Mouse (Mus musculus): ENCODE data around the gene Acer3. TPM values are rescaled to one million over a fixed set of nuclear protein-coding genes. Genes with fewer than 3 reads are reported as not detected.
A peak's percentile ranks its signal among the peaks of the same experiment; 100 is the strongest.
"Not testable (repeated sequence)": the region's sequence is repeated elsewhere in the genome, so short reads cannot be mapped to it uniquely, and the experiment has no call there.

The Acer3 gene
- polyA plus RNA-seq, 1 experiment from 2014 or later: 23.2 TPM

DNA sequence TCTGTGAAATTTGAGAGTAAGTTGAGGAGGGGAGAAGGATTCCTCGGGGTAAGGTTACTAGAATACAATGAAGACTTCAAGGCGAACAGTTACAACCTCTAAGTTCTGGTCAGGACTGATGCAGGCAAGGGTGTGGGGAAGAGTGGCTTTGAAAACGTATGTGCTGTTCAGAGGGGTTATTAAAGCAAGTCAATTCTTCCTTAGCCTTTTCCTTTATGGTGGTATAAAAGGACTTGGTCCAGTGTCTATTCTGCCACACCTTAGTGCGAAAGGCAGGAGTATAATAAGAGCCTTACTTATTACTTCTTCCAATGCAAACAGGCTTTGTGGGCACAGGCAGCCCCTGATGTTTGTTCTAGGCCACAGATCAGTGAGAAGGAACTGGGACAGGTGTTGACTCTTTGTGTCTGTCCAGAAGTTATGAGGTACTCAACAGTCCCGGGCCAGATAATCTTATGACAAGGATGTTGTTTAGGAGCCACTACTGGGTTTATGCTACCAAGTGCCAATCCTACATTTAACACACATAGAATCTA is 119.4 kb downstream of the Acer3 start:
- peaks cover 12% of the 10 kb centered on the region for H3K27me3 ChIP-seq (ENCODE audit: low read depth, poor library complexity, severe bottlenecking)
- 84% methylated on average over 5 of the region's 5 CpGs for WGBS
- H3K4me1 ChIP-seq: no peaks in the 10 kb centered on the region
- no peak overlapping the region for H3K4me3 ChIP-seq
- no peak overlapping the region for H3K27ac ChIP-seq
- DNase-seq (ENCODE audit: low spot score): no peak
- H3K9me3 ChIP-seq (replicated peaks): no peaks in the 10 kb centered on the region
- H3K36me3 ChIP-seq: no peaks in the 10 kb centered on the region

DNA sequence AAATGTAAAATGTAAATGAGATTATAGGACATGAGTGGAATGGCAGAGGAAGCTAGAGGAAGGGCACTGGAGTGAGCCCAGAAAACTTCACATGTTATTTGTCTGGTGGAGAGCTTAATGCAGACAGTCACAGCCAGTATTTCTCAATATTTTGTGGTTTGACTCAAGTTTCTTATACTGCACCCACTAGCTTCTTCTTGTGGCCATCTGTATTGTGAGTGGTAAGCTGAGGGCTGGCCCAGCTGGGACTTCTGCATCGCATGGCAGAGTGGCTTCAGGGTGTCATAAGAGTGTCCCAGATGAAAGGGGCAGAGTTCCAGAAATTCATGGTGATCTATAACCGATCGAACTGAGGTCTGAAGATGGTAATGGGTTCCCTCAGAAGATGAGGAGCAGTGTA is 120.6 kb downstream of the Acer3 start:
- no peaks in the 10 kb centered on the region for H3K36me3 ChIP-seq
- H3K27ac ChIP-seq: no peak overlapping the region
- H3K27me3 ChIP-seq (ENCODE audit: low read depth, poor library complexity, severe bottlenecking): peaks cover 23% of the 10 kb centered on the region
- 89% methylated on average over 3 of the region's 3 CpGs for WGBS
- no peak overlapping the region for H3K4me3 ChIP-seq
- no peaks in the 10 kb centered on the region for H3K9me3 ChIP-seq (replicated peaks)
- DNase-seq (ENCODE audit: low spot score): no peak
- no peaks in the 10 kb centered on the region for H3K4me1 ChIP-seq

DNA sequence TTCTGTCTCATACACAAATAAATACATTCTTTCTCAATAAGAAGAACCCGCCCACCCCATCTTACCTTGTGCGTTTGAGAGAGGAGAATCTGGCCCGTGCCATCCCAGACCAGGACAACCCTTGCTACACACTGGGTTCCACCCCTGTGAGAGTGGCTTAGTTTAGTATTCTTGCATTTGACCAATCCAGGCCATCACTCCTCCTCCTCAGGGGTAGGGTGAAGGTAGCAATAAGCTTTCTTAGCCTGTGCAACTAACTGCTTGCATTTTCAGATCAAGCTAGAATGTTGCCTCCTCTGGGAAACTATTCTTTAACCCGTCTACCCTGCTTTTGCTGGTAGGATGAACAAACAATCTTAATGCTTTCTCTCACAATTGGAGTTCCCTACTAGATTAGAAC is 121.6 kb downstream of the Acer3 start, which contains the start of gene B3gnt6:
TSS of gene B3gnt6 (minus strand) at position 101 of the 400 bp plus-strand sequence.
- peaks cover 33% of the 10 kb centered on the region for H3K27me3 ChIP-seq (ENCODE audit: low read depth, poor library complexity, severe bottlenecking)
- no peak within 1 kb of the TSS for H3K4me3 ChIP-seq
- DNase-seq (ENCODE audit: low spot score): no peak
- H3K9me3 ChIP-seq (replicated peaks): no peaks in the 10 kb centered on the region
- peaks cover 1% of the 10 kb centered on the region for H3K4me1 ChIP-seq
- H3K36me3 ChIP-seq: no peaks in the 10 kb centered on the region
- 90% methylated on average over 4 of the region's 4 CpGs for WGBS
- H3K27ac ChIP-seq: no peak within 1 kb of the TSS

DNA sequence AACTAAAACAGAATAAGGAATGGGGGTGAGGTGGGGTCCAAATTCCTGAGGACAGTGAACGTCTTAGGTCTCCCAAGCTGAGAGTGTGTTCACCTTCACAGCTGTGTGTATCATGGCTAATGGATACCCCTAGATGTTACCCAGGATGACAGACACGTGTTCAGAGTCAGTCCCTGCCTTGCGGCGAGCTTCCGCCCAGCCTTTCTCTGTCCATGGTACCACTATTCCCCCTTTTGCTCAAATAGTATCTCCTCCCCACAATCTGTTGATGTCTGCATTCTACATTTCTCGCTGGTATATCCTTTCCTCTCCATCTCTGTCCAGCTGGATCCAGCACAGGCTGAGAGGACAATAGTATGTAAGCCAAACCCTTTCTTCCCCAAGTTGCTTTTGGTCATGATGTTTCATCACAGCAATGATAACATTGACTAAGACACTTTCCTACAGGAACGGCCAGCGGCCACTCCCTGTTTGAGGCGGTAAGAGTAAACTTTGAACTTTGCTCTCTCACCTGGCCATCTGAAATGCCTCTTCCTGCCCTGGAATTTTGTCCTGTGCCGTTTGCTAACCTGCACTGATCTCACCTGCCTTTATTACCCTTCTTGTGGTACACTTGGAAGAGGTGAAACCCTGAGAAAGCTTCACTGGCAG is 125.7 kb downstream of the Acer3 start:
- no peak overlapping the region for H3K27ac ChIP-seq
- H3K36me3 ChIP-seq: no peaks in the 10 kb centered on the region
- peaks cover 11% of the 10 kb centered on the region for H3K4me1 ChIP-seq
- no peaks in the 10 kb centered on the region for H3K9me3 ChIP-seq (replicated peaks)
- 43% methylated on average over 10 of the region's 10 CpGs for WGBS
- peak; percentile 48 for DNase-seq (ENCODE audit: low spot score)
- H3K27me3 ChIP-seq (ENCODE audit: low read depth, poor library complexity, severe bottlenecking): peaks cover 69% of the 10 kb centered on the region
- H3K4me3 ChIP-seq: no peak overlapping the region

DNA sequence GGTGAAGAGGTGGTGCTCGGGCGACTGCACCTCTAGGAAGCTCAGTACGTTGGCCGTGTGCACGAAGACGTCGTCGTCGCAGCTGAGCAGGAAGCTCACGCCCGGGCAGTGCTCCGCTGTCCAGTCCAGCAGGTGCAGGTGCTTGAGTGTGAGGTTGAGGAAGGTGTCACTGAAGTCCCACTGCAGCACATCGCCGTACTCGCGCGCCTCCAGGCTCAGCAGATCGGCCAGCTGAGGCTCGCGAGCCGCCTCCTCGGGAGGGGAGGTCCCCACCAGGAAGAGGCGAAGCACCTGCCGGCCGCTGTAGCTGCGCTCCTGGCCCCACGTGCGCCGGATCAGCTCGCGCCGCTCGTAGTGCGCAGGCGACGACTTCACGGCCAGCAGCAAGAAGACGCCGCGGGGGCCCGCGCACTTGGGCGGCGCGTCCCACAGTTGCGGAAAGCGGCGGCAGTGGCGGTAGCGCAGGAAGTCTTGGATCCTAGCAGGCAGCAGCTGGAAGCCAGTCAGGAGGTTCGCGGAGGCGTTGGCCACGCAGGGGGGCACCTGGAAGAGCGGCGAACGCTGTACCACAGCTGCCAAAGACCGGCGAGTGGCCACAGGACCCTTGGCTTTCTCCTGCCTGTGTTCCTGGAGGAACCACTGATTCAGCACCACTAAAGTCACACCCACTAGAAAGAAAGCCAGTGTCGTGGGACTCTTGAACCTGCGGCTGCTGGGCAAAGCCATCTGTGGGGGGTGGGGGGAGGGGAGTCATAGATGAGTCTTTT is 126.8 kb downstream of the Acer3 start:
- H3K9me3 ChIP-seq (replicated peaks): no peaks in the 10 kb centered on the region
- H3K27ac ChIP-seq: no peak overlapping the region
- WGBS: 4% methylated on average over 61 of the region's 61 CpGs
- H3K36me3 ChIP-seq: no peaks in the 10 kb centered on the region
- peak; percentile 43 for DNase-seq (ENCODE audit: low spot score)
- peaks cover 11% of the 10 kb centered on the region for H3K4me1 ChIP-seq
- H3K27me3 ChIP-seq (ENCODE audit: low read depth, poor library complexity, severe bottlenecking): peaks cover 69% of the 10 kb centered on the region
- H3K4me3 ChIP-seq: peak overlapping the region; percentile 48

DNA sequence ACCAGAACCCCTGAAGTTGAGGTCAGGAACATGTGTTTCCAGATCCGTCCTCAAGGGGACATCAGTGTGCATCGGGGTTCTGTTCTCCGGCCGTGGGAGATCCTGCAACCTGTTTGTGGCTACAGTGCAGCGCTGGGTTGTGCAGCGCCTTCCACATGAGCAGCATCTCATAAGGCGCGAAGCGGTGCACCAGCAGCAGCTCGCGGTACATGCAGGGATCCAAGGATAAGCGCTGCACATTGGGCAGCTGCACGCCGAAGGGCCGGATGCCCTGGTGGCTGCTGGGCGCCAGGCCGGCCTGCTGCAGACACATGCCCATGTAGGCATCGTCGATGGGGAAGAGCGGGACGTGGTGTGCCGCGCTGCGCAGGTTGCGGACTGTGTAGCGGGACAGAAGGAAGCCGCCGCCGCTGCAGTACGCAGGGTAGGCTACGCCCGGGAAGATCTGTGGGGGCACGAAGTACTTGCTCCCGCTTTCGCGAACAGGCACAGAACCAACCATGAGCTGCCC is 127.4 kb downstream of the Acer3 start:
- H3K27me3 ChIP-seq (ENCODE audit: low read depth, poor library complexity, severe bottlenecking): peaks cover 69% of the 10 kb centered on the region
- WGBS: 13% methylated on average over 36 of the region's 36 CpGs
- H3K27ac ChIP-seq: no peak overlapping the region
- peak; percentile 52 for DNase-seq (ENCODE audit: low spot score)
- H3K4me3 ChIP-seq: peak overlapping the region; percentile 48
- no peaks in the 10 kb centered on the region for H3K36me3 ChIP-seq
- H3K4me1 ChIP-seq: peaks cover 11% of the 10 kb centered on the region
- H3K9me3 ChIP-seq (replicated peaks): no peaks in the 10 kb centered on the region

DNA sequence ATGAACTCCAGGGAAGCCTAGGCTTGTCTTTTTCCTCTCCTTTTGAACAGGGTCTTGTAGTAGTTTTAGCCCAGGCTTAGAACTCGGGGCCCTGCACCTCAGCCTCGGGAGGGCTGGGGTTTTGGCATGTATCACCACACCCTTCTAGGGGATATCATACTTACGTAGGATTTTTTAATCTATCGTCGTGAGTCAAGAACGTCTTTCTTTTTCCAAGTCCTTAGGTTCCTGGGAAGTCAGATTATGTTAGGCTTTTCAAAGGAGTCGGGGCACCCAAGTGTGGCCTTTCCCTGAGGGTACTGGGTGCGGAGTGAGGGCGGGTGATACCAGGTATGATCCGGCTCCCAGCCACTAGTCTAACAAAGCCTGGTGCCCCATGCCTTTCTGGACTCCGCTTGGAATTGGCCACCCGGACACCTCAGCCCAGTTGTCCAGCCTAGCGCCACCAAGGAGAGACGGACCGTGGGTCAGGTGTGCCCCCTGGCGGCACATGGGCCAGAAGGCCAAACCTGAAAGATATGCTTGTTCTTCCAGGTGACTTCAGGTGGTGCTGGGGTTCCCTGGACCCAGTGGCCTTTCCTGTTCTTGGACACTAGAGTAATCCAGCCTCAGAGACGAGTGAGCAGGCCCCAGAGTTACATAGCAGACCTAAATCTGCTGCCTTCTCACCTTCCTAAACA is 129.3 kb downstream of the Acer3 start:
- no peaks in the 10 kb centered on the region for H3K9me3 ChIP-seq (replicated peaks)
- peaks cover 59% of the 10 kb centered on the region for H3K27me3 ChIP-seq (ENCODE audit: low read depth, poor library complexity, severe bottlenecking)
- H3K36me3 ChIP-seq: no peaks in the 10 kb centered on the region
- no peak overlapping the region for H3K27ac ChIP-seq
- peaks cover 11% of the 10 kb centered on the region for H3K4me1 ChIP-seq
- WGBS: 67% methylated on average over 17 of the region's 17 CpGs
- H3K4me3 ChIP-seq: no peak overlapping the region
- DNase-seq (ENCODE audit: low spot score): peak; percentile 62

DNA sequence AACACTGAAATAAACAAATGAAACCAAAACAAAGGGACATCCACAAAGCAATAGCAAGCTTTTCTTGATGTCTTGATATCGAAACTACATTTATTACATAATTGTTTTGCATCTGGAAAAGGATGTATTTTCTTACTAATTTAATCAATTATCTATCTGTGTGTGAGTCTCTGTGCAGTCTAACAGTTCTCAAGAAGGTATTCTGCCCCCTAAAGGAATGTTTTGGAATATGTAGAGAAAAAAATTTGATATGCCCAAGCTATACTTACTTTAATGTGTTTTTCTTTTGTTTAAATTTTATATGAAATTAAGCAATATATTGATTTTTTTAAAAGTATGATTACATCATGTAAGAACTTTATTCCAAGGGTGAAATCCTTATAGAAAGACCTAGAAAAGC is 130.4 kb downstream of the Acer3 start:
- Histone ChIP-seq H3K4me3 (no peak overlapping the region), H3K4me1 (peaks cover 11% of the 10 kb centered on the region), H3K27me3 (ENCODE audit: low read depth, poor library complexity, severe bottlenecking) (peaks cover 48% of the 10 kb centered on the region), H3K36me3 (no peaks in the 10 kb centered on the region), H3K27ac (no peak overlapping the region), H3K9me3 (replicated peaks) (no peaks in the 10 kb centered on the region)
- DNase-seq (ENCODE audit: low spot score): no peak
- 84% methylated on average over 1 of the region's 1 CpGs for WGBS

DNA sequence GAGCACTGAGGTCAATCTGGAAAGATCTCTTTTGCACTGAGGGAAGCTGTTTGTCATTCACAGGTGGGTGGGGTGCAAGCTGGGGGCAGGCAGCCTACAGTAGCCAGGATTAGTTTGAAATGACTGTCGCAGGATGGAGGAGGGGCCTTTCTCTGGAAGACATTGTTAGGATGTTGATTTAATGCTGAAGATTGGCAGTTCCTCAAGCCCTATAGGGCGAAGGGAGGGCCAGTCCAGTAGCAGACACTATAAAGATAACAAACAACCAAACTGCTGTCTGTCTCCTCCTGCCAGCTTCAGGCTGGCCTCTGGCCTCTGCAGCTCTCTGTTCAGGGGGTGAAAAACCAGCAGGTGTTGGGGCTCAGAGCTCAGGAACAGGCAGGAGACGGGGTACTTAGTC is 131.3 kb downstream of the Acer3 start:
- H3K36me3 ChIP-seq: no peaks in the 10 kb centered on the region
- DNase-seq (ENCODE audit: low spot score): no peak
- 44% methylated on average over 3 of the region's 3 CpGs for WGBS
- no peak overlapping the region for H3K4me3 ChIP-seq
- H3K9me3 ChIP-seq (replicated peaks): no peaks in the 10 kb centered on the region
- peaks cover 39% of the 10 kb centered on the region for H3K27me3 ChIP-seq (ENCODE audit: low read depth, poor library complexity, severe bottlenecking)
- no peak overlapping the region for H3K27ac ChIP-seq
- peaks cover 11% of the 10 kb centered on the region for H3K4me1 ChIP-seq

DNA sequence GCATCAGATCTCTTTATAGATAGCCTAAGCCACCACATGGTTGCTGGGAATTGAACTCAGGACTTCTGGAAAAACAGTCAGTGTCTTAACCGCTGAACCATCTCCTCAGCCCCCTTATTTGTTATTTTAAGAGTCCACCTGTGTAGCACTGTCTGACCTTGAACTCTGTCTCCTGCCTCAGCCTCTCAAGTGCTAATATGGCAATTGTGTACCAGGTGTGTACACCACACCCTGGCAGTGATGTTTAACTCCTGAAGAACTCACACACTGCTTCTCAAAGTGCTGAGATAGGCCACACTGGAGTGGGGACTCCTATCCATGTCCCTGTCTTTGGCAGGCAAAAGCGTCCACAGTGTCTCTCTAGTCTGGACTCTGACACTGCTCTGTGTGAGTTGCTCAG is 132.3 kb downstream of the Acer3 start:
- Histone ChIP-seq H3K4me1 (peaks cover 3% of the 10 kb centered on the region), H3K36me3 (no peaks in the 10 kb centered on the region), H3K27me3 (ENCODE audit: low read depth, poor library complexity, severe bottlenecking) (peaks cover 29% of the 10 kb centered on the region), H3K9me3 (replicated peaks) (no peaks in the 10 kb centered on the region), H3K27ac (no peak overlapping the region), H3K4me3 (no peak overlapping the region)
- DNase-seq (ENCODE audit: low spot score): no peak
- WGBS: 87% methylated on average over 2 of the region's 2 CpGs

DNA sequence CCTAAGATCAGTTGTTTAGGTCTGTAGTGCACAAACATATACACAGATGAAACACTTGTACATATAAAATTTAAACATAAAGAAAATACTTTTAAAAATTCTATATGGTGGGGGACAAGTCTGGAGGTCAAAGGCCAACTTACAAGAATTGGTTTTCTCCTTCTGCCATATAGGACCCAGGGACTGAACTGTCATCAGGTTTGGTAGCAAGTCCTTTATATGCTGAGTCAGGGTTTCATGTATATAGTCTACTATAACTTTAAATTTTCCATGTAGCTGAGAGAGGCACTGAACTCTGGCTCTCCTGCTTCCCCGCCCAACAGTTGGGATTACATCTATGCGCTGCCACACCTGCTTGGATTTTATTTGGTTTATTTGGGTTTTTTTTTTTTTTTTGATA is 132.8 kb downstream of the Acer3 start:
- no peak overlapping the region for H3K4me3 ChIP-seq
- WGBS: 96% methylated on average over 2 of the region's 2 CpGs
- DNase-seq (ENCODE audit: low spot score): no peak
- H3K27ac ChIP-seq: no peak overlapping the region
- peaks cover 24% of the 10 kb centered on the region for H3K27me3 ChIP-seq (ENCODE audit: low read depth, poor library complexity, severe bottlenecking)
- H3K36me3 ChIP-seq: no peaks in the 10 kb centered on the region
- H3K9me3 ChIP-seq (replicated peaks): no peaks in the 10 kb centered on the region
- no peaks in the 10 kb centered on the region; the same call in 1 of the 2 replicates for H3K4me1 ChIP-seq

DNA sequence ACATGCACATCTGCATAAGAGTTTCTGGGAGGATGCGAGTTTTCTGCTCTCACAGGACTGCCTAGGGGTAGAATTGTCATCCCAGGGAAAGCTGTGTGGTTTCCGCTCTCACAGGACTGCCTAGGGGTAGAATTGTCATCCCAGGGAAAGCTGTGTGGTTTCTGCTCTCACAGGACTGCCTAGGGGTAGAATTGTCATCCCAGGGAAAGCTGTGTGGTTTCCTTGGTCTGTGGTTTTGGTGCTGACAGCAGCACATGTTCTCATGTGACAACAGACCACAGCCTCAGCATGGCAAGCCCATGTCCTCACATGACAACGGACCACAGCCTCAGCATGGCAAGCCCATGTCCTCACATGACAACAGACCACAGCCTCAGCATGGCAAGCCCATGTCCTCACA is 133.7 kb downstream of the Acer3 start:
- H3K27me3 ChIP-seq (ENCODE audit: low read depth, poor library complexity, severe bottlenecking): peaks cover 15% of the 10 kb centered on the region
- H3K36me3 ChIP-seq; H3K4me1 ChIP-seq; DNase-seq (ENCODE audit: low spot score); H3K9me3 ChIP-seq (replicated peaks); H3K4me3 ChIP-seq; H3K27ac ChIP-seq: not testable (repeated sequence)
- 79% methylated on average over 3 of the region's 3 CpGs for WGBS

DNA sequence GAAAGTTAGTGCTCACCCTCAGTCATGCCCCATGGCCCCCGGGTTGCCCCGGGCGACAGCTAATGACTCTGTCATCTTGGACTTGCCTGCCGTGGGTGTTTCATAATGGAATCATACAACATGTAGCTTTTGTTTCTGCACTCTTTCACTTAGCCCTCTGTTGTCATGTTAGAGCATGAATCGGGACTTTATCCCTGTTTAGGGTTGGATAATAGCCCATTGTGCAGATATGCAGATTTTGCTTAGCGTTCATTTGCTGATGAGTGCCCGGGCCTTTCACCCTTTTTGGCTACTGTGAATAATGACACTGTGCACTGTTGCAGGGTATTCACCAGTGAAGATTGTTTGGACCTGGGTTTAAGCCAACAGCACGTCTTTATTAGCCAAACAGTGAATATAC is 134.4 kb downstream of the Acer3 start:
- Histone ChIP-seq H3K4me3 (no peak overlapping the region), H3K27me3 (ENCODE audit: low read depth, poor library complexity, severe bottlenecking) (peaks cover 8% of the 10 kb centered on the region), H3K36me3 (no peaks in the 10 kb centered on the region), H3K4me1 (no peaks in the 10 kb centered on the region; the same call in 1 of the 2 replicates), H3K9me3 (replicated peaks) (no peaks in the 10 kb centered on the region), H3K27ac (no peak overlapping the region)
- WGBS: 86% methylated on average over 8 of the region's 8 CpGs
- no peak for DNase-seq (ENCODE audit: low spot score)

All from limb, embryonic 10.5 days (tissue).